Mouse (Mus musculus): ENCODE data around the gene Gm10563. TPM values are rescaled to one million over a fixed set of nuclear protein-coding genes. Genes with fewer than 3 reads are reported as not detected.
A peak's percentile ranks its signal among the peaks of the same experiment; 100 is the strongest.
"Not testable (repeated sequence)": the region's sequence is repeated elsewhere in the genome, so short reads cannot be mapped to it uniquely, and the experiment has no call there.

The Gm10563 gene
- total RNA-seq (2014; rRNA removed) (not detected in 2 replicates), polyA plus RNA-seq (2015; fragmentation: Nextera tagmentation; extraction: Ambion mirVana) (not detected in 2 replicates)

DNA sequence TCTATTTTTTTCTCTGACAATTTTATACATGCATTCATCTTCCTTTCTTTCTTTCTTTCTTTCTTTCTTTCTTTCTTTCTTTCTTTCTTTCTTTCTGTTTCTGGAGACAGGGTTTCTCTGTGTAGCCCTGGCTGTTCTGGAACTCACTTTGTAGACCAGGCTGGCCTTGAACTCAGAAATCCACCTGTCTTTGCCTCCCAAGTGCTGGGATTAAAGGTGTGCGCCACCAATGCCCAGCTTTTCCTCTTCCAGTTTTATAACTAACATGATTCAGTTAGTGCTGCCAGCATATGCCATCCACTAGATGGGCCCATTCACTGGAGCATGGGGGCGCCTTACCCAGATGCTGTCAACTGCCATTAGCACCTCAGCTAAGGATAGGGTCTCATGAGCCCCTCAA lies at the start of gene Gm10563:
TSS of gene Gm10563 (minus strand) at position 101 of the 400 bp plus-strand sequence.
- not testable (repeated sequence) for H3K4me1 ChIP-seq (ENCODE audit: insufficient read depth, low read length); H3K9me3 ChIP-seq (ENCODE audit: low read length); H3K9ac ChIP-seq (replicated peaks; ENCODE audit: low read length); H3K27me3 ChIP-seq (ENCODE audit: insufficient read depth, low read length); H3K4me2 ChIP-seq (ENCODE audit: low read depth, low read length); H3K27ac ChIP-seq; ATAC-seq; DNase-seq (ENCODE audit: low spot score); H3K4me3 ChIP-seq (ENCODE audit: low read length)
- peaks cover 77% of the 10 kb centered on the region for H3K36me3 ChIP-seq (ENCODE audit: insufficient read depth, low read length)
- WGBS: 95% methylated on average over 2 of the region's 2 CpGs

DNA sequence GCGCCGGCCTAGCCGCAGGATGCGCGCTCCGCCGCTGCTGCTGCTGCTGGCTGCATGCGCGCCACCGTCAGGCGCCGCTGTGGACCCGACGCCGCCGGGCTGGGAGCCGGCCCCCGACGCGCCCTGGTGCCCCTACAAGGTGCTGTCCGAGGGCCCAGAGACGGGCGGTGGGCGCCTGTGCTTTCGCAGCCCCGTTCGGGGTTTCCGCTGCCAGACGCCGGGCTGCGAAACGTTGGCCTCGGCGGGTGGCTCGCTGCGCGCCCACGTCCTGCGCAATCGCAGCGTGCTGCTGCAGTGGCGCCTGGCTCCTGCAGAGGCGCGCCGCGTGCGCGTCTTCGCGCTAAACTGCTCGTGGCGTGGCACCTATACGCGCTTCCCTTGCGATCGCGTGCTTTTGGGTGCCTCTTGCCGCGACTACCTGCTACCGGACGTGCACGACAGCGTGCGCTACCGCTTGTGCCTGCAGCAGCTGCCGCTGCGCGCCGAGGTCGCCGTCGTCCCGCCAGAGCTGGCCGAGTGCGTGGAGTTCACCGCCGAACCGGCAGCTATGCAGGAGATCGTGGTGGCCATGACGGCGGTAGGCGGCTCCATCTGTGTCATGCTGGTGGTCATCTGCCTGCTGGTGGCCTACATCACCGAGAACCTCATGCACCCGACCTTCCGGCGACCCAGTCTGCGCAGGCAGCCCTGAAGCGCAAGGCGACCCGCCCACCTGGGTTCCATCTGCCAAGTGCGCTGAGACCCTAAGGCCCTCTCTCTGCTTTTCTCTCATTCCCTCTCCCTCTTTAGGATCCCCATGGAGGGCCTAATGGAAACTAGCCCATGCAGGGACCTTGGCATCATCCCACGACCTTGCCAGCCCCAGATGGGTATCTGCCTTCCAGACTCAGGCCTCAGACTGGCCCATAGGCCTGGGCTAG lies 49.5 kb upstream of the Gm10563 start:
- DNase-seq (ENCODE audit: low spot score) (peak; percentile 88), ATAC-seq (peak; percentile 82)

DNA sequence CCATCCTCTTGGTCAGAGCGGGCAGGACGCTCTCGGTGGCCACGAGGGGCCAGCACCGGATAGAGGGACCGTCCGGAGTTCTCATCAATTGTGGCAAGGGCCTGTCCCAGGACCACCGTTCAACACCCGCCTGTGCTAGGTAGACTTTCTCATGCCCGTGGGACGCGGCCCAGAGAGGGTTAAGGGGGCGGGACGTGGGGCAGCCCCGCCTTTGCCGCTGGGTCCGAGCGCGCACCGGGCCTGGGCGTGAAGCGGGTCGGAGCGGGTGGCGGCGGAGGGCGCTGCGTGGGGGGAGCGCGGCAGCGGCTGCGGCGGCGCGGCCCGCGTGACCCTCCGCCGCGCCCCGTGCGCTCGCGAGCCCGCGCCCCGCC lies 48.9 kb upstream of the Gm10563 start, which contains the start of gene Fndc10:
TSS of gene Fndc10 (plus strand) at position 232 of the 371 bp plus-strand sequence.
- peaks cover 16% of the 10 kb centered on the region for H3K4me1 ChIP-seq (ENCODE audit: insufficient read depth, low read length)
- peak within 1 kb of the TSS; percentile 69 for H3K4me3 ChIP-seq (ENCODE audit: low read length)
- peak within 1 kb of the TSS; percentile 97 for H3K27ac ChIP-seq
- H3K27me3 ChIP-seq (ENCODE audit: insufficient read depth, low read length): no peaks in the 10 kb centered on the region
- peak; percentile 86 for DNase-seq (ENCODE audit: low spot score)
- no peaks in the 10 kb centered on the region for H3K36me3 ChIP-seq (ENCODE audit: insufficient read depth, low read length)
- 3% methylated on average over 26 of the region's 47 CpGs for WGBS
- peak; percentile 85 for ATAC-seq
- peak within 1 kb of the TSS; percentile 84 for H3K9ac ChIP-seq (replicated peaks; ENCODE audit: low read length)
- peak within 1 kb of the TSS; percentile 83 for H3K4me2 ChIP-seq (ENCODE audit: low read depth, low read length)
- no peaks in the 10 kb centered on the region for H3K9me3 ChIP-seq (ENCODE audit: low read length)
- no peak; the same call in 1 of the 2 replicates for TF ChIP-seq CTCF (IDR thresholded peaks at IDR 0.05; ENCODE audit: low read depth)

More for the DNA sequence above, 49.5 kb upstream of the Gm10563 start:
- no peaks in the 10 kb centered on the region for H3K27me3 ChIP-seq (ENCODE audit: insufficient read depth, low read length)
- H3K4me2 ChIP-seq (ENCODE audit: low read depth, low read length): peak overlapping the region; percentile 83
- no peaks in the 10 kb centered on the region for H3K36me3 ChIP-seq (ENCODE audit: insufficient read depth, low read length)
- peak; percentile 50 for TF ChIP-seq CTCF (IDR thresholded peaks at IDR 0.05; ENCODE audit: low read depth)
- peak overlapping the region; percentile 69 for H3K4me3 ChIP-seq (ENCODE audit: low read length)
- H3K9me3 ChIP-seq (ENCODE audit: low read length): no peaks in the 10 kb centered on the region
- H3K27ac ChIP-seq: peak overlapping the region; percentile 97
- 2% methylated on average over 90 of the region's 92 CpGs for whole genome bisulfite sequencing
- peak overlapping the region; percentile 84 for H3K9ac ChIP-seq (replicated peaks; ENCODE audit: low read length)
- H3K4me1 ChIP-seq (ENCODE audit: insufficient read depth, low read length): peaks cover 16% of the 10 kb centered on the region

DNA sequence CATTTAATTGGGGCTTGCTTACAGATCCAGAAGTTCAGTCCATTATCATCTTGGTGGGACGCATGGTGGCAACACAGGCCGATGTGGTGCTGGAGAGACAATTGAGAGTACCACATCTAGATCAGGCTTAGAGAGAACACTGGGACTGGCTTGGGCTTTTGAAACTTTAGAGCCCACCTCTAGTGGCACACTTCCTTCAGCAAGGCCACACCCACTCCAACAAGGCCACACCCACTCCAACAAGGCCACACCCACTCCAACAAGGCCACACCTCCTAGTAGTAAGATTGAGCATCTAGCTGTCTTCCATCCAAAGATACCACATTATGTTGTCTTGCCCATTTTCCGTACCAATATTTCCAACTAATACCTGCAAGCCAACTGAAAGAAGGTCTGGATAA lies 47.2 kb upstream of the Gm10563 start:
- H3K36me3 ChIP-seq (ENCODE audit: insufficient read depth, low read length): no peaks in the 10 kb centered on the region
- DNase-seq (ENCODE audit: low spot score): no peak
- ATAC-seq: no peak
- no peak overlapping the region for H3K9ac ChIP-seq (replicated peaks; ENCODE audit: low read length)
- peaks cover 16% of the 10 kb centered on the region for H3K4me1 ChIP-seq (ENCODE audit: insufficient read depth, low read length)
- H3K27me3 ChIP-seq (ENCODE audit: insufficient read depth, low read length): no peaks in the 10 kb centered on the region
- no peaks in the 10 kb centered on the region for H3K9me3 ChIP-seq (ENCODE audit: low read length)
- no peak overlapping the region for H3K4me2 ChIP-seq (ENCODE audit: low read depth, low read length)
- no peak overlapping the region for H3K4me3 ChIP-seq (ENCODE audit: low read length)
- no peak for TF ChIP-seq CTCF (IDR thresholded peaks at IDR 0.05; ENCODE audit: low read depth)
- 97% methylated on average over 3 of the region's 3 CpGs for WGBS
- H3K27ac ChIP-seq: no peak overlapping the region

DNA sequence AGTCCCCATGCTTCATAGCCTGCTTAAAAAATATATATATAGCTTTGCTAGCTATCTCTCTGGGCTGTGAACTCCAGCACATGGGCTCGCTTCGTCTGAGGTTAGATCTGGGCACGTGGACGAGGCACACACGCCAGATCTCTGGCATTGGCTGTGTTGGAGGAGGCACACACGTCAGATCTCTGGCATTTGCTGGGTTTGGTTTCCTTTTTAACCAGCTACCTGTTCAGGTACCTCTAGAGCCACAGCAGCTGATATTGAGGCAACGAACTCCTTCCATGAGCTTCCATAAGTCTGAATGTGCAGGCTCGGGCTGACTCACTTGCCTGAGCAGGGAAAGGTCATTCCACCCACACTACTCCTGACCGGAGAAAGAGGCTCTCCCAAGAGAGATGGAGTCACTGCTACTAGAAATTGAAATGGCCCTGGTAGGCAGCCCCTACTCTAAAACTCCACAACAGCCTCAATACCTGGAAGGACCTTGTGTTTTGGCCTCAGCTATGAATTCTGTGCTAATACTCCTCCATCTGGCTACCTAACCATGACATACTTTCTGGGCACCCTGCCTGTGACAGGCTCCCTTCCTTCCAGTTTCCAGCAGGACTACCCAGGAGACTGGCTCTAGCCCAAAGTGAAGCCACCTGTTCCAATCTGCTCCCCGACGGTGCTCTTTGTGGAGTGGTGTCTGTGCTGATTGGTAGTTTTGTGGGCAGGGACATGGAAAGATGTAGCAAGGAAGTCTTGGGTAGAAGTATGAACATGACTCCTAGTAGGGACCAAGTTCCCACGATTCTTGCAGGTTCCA lies 45.6 kb upstream of the Gm10563 start:
- Histone ChIP-seq H3K27me3 (ENCODE audit: insufficient read depth, low read length) (no peaks in the 10 kb centered on the region), H3K27ac (peak overlapping the region; percentile 45; the same call in 1 of the 2 replicates), H3K4me1 (ENCODE audit: insufficient read depth, low read length) (peaks cover 9% of the 10 kb centered on the region), H3K4me3 (ENCODE audit: low read length) (no peak overlapping the region), H3K36me3 (ENCODE audit: insufficient read depth, low read length) (no peaks in the 10 kb centered on the region), H3K9ac (replicated peaks; ENCODE audit: low read length) (no peak overlapping the region), H3K9me3 (ENCODE audit: low read length) (no peaks in the 10 kb centered on the region), H3K4me2 (ENCODE audit: low read depth, low read length) (no peak overlapping the region)
- DNase-seq (ENCODE audit: low spot score): peak; percentile 44
- WGBS: 68% methylated on average over 12 of the region's 12 CpGs
- ATAC-seq: no peak
- TF ChIP-seq CTCF (IDR thresholded peaks at IDR 0.05; ENCODE audit: low read depth): no peak

DNA sequence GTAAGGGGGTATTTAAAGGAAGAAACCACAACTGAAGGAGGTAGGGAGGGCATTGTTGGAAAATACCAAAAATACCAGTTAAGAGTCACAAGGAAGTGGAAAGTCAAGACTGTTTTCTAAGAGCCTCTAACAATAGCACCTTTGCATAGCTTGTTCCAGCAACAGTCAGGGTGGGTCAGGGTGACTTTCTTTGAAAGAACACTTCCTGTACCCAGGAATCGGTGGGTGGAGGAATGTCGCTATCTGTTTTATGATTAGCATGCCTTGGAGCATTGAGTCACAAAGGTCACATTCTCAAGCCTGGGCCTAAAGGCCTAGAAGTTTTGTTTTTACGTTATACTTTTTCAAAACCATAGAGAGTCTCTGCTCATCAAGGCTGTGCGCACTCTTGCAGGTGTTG lies 42.6 kb upstream of the Gm10563 start:
- H3K4me3 ChIP-seq (ENCODE audit: low read length); H3K27me3 ChIP-seq (ENCODE audit: insufficient read depth, low read length); H3K36me3 ChIP-seq (ENCODE audit: insufficient read depth, low read length); ATAC-seq; H3K27ac ChIP-seq; H3K4me2 ChIP-seq (ENCODE audit: low read depth, low read length); H3K9ac ChIP-seq (replicated peaks; ENCODE audit: low read length); DNase-seq (ENCODE audit: low spot score); H3K4me1 ChIP-seq (ENCODE audit: insufficient read depth, low read length); H3K9me3 ChIP-seq (ENCODE audit: low read length): not testable (repeated sequence)
- WGBS: 92% methylated on average over 4 of the region's 4 CpGs

DNA sequence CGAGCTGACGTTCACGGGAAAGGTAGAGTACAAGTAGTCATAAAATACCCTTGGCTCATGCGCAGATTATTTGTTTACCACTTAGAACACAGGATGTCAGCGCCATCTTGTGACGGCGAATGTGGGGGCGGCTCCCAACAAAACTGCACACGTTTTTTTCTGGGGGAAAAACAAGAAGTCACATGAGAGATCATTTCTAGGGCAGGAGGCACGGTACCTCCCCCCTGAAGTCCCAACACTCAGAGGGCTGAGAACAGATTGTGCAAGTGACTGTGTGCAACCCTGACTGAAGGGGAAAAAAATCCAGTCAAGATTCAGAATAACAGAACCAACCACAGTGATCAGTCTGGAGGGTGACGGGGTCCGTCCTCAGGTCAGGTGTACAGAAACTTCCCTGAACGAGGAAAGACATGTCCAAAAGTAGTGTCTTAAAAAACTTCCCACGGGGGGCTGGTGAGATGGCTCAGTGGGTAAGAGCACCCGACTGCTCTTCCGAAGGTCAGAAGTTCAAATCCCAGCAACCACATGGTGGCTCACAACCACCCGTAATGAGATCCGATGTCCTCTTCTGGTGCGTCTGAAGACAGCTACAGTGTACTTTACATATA lies 38.6 kb upstream of the Gm10563 start:
- not testable (repeated sequence) for H3K9ac ChIP-seq (replicated peaks; ENCODE audit: low read length); H3K27ac ChIP-seq; H3K36me3 ChIP-seq (ENCODE audit: insufficient read depth, low read length); H3K4me3 ChIP-seq (ENCODE audit: low read length); H3K4me1 ChIP-seq (ENCODE audit: insufficient read depth, low read length); H3K27me3 ChIP-seq (ENCODE audit: insufficient read depth, low read length); ATAC-seq; H3K4me2 ChIP-seq (ENCODE audit: low read depth, low read length); H3K9me3 ChIP-seq (ENCODE audit: low read length); DNase-seq (ENCODE audit: low spot score)
- 92% methylated on average over 15 of the region's 19 CpGs for WGBS

All from hindbrain, postnatal 0 days (tissue).